Mouse (Mus musculus) activated CD4-positive, CD25-positive, alpha-beta regulatory T cell, adult 4 months (primary cell): Measurements from ENCODE around the gene Dhodh. TPM values are rescaled to one million over a fixed set of nuclear protein-coding genes. Genes with fewer than 3 reads are reported as not detected.
A peak's percentile ranks its signal among the peaks of the same experiment; 100 is the strongest.

ENCODE experiments used
- ATAC-seq: one replicate; pipeline ENCODE4 v1.8.0; 2017
- polyA plus RNA-seq, 2 experiments: library from polyadenylated mRNA; unstranded; fragments of 100-300 nt; shearing (Covaris generic); gene quantifications; one replicate each; pipeline ENCODE4 v1.2.1; 2017

The Dhodh gene
- polyA plus RNA-seq, 2 experiments from 2014 or later: 29.0 to 32.3 TPM

DNA sequence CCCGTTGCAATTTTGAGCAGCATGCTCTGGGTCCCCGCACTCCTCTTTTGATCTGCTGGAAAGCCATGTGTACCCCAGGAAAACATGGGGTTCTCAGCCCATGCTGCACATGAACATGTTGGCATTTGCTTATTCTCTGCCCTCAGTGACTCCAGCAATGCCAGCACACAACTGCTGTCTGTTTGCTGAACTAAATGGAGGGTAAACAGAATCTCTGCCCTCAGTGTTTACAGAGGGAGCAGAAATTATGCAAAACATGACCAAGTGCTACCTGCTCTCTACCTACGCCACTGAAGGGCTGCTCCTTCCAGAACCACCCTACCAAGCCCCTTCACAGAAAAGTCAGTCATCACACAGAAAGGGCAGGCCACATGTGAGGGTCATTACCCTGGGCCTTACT is 23.6 kb downstream of the Dhodh start:
- ATAC-seq: no peak

DNA sequence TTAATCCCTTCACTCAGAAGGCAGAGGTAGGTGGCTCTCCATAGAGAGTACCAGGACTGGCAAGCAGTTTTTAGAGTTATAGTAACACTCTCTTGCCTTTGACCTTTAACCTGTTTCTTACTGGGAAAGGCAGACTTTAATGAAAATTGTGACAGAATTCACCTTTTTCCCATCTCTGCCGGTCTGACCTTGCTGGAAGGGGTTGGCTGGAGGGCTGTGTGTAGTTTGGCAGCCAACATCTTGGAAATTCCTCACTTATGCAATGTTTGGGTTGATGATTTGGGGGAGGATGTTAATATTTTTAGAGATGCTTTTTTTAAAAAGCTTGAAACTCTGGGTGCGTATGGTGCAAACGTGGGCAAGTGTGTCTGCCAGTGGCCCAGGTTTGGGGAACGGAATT is 24.2 kb downstream of the Dhodh start:
- ATAC-seq: no peak

DNA sequence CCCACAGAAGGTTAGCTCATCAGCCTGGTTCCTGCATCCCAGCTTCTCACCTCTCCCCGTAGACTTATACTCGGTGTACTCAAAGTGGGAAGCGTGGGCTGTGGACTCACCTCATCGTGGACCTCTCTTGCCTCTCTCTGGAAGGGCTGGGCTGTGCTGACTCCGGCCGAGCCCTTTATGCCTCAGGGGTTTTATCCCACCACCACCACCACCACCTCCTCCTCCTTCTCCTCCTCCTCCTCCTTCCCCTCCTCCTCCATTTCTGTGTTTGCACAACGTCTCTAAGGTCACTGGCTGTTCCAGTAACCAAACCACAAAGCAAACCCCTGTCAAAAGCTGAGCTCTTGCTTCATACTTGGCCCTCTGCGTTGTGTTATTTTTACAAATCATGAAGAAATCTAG is 29.6 kb downstream of the Dhodh start, which contains the start of gene Hp:
Gene Hp (minus strand): TSS at position 273 of the 402 bp plus-strand sequence.
- no peak for ATAC-seq

DNA sequence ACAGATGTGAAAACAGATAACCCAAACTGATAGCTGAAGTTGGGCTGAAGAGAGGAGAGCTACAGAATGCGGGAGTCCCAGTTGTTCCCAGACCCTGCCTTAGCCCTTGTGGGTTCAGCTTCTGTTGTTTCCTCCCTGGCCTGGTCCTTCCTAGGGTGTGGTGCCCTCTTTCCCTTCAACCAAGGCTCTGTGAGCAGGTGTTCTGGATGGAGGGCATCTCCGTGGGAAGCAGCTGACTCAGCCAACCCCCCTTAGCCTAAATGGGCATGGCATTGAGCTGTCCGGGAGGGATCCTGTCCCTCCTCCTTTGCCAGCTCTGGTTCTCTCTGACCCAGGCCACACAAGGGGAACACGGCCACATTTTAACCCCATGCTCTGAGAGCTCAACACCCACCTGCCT is 32.2 kb downstream of the Dhodh start:
- ATAC-seq: no peak

DNA sequence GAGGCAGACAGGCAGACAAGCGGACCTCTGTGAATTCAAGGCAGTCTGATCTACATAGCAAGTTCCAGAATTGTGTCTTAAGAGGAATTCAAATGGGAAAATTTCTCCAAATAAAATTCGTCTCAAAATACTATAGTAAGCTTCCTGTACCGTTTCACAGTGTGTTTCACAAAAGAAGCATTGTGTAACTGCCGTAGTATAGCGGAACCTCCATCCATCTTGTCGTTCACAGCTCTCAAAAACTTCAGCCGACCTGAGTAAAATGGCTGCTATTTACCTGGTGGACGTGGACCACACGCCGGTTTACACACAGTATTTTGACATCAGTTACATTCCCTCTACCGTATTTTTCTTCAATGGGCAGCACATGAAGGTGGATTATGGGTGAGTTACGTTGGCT is 37.3 kb downstream of the Dhodh start:
- no peak for ATAC-seq

DNA sequence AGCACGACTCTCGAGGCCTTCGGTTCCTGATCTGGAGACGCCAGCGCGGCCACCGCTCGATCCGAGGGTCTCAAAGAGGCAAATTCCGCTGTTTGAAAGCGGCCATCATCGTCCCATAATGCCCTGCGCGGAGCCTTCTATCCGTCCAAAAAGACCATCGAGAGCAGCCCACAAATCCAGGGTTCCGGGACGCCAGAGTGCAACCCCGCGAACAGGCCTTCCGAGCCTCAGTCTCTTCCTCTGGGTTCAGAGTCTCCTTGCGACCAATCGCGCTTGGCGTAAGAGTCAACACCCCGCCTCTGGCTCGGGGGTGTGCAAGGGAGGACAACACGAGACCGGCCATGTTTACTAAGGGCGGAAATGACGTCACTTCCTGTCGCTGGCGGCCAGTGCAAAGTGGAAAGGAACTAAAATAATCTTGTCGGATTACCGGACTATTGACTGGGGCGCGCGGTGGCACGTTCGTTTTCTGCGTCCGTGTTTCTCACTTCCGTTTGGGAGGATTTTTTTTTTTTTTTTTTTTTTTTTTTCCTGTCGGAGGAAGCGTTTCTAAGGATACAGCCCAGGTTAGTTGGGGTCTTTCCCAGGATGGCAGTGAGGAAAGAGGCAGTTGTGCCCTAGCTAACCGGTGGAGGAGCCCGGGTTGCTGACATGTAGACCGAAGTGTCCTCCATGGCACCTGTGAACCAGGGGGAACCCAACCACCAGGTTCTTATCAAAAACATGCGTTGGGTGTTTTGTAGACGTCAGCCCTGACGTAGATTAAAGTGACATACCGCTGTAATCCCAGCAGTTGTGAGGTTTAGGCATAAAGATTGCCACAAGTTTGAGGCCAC is 42.8 kb downstream of the Dhodh start, which contains the start of the genes Dhx38 and Txnl4b:
Gene Dhx38 (minus strand): TSS at position 364 of the 836 bp plus-strand sequence.
Gene Txnl4b (plus strand): TSS at position 395 of the 836 bp plus-strand sequence.
- ATAC-seq: peak; percentile 99

DNA sequence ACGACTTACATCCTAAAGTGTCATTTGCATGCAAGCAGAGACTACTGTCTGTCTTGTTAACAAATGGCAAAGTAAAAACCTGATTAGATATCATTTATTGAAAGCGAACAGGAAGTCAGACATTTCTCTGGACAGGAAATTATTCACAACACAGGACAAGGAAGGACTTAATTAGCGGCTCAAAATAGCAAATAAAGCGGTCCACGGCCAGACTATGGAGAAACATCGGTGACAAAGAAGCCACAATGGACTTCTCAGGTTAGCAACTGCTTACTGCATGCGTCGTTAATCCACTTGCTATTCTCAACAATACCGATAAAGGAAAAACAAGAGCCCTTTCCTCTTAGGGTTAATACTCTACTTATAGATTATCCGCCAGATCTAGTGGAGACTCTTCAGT is 43.7 kb downstream of the Dhodh start:
- no peak for ATAC-seq

DNA sequence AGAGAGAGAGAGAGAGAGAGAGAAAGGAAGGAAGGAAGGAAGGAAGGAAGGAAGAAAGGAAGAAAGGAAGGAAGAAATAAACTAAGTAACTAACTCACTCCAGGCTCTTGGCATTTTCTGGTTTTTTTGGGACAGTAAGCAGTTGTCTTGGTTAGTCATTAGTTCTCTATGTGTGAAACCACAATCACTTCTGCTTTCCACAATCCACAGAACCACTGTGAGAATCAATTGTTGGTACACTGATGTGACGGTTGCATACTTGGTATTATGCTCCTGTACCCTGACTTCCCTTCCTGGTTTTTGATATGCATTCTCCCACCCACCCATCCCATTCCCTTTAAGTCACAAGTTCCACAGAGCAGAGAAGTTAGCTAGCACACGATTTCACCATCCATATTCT is 44.6 kb downstream of the Dhodh start:
- ATAC-seq: no peak

DNA sequence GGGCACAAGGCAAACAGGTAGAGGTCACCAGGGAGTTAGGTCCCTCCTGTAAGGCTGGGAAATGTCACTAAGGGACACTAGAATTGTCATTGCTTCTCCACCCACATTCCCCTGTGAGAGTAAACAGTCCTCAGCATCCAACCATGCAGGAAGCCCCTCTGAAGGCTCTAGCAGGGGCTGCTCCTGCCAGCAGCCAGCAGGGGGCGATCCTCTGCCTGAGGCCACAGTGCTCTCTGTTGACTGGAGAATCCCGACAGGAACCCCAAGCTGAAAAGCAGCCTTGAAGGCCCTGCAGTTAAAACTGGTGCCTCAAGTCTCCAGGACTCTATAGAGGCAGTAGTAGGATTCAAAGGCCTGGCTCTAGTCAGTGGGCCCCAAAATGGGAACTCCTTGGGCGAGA is 56.8 kb downstream of the Dhodh start:
- no peak for ATAC-seq

DNA sequence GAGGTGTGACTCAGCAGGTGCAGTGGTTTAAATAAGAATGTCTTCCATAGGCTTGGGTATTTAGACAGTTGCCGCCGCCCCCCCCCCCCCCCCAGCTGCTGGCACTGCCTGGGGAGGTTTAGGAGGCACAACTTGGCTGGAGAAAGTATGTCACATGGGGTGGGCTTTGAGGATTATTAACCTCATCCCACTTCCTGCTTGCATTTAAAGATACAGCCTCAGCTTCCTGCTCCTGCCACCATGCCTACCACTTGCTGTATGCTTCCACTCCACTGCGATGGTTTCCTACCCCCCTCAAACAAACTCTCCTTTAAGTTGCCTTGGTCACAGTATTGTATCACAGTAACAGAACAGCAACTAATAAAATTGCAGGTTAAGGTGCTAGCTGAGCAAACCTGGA is 64.4 kb downstream of the Dhodh start:
- ATAC-seq: no peak

DNA sequence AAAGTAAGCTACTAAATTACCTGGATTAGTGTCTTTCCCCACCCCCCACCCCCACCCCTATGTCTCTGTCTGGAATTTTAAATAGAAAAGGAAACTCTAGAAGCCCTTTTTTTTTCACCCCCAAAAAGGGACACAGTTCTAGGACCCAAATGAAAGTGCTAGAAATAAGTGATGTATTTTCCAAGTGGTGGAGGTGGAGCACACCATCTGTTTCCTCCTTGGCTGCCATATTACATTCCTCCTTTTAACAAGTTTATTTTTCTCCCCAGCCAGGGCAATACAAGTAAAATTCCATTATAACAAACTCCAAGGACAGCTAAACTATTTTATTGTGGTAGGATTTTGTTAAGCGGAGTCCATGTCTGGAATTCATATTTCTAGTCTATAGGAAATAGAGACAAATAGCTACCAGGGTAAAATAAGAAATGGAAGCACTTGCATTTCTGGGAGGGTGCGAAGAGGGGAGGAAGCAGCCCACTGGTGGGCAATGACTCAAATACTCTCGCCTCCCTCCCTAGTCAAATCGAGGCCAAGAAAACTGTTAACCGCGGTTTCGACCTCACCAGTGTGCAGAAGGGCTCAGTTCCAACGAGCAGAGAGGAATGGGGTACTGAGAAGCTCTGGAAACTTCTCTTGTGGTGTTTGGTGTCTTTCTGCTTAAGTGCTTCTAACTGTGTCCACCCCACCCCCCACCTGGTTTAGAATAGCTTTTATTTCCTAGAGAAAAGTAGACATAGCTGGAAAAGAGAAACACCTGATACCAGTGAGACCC is 65.5 kb downstream of the Dhodh start:
- ATAC-seq: no peak

DNA sequence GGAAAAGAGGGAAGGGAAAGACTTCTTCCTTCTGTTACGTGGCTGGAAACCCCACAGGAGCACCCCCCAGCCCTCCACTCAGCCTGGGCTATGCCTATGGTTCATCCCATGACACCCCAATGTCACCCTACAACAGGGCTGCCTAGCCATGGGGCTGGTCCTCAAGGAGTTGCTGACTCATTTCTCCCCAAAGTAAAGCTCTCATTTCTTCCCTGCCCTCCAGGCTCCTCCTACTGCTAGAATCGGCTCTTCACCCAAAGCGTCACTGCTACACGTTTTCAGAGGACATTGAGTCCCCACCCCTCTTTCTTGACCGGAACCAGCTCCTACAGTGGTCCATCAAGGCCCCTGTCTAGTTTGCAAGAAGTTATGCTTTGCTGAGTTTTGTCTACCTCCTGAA is 66.3 kb downstream of the Dhodh start:
- no peak for ATAC-seq

Other genes starting within 250 kb of the Dhodh start
- gene Pmfbp1, start 114.6 kb downstream of the Dhodh start, polyA plus RNA-seq: not detected
- gene Dhx38, start 42.8 kb downstream of the Dhodh start, polyA plus RNA-seq: 10 to 100 TPM in 1 of 2 experiments, 1 to 10 TPM in 1; 9.1 to 14.2 TPM
- 10 to 100 TPM; 16.5 to 17.9 TPM for gene Txnl4b, start 42.8 kb downstream of the Dhodh start, polyA plus RNA-seq
- gene Hp, start 29.5 kb downstream of the Dhodh start, polyA plus RNA-seq: not detected
- gene Pkd1l3, start 5.8 kb upstream of the Dhodh start, polyA plus RNA-seq: 1 to 10 TPM in 1 of 2 experiments, under 1 TPM in 1; 0.32 to 1.6 TPM
- 100 to 1,000 TPM; 128 to 129 TPM for gene Ist1, start 84.6 kb upstream of the Dhodh start, polyA plus RNA-seq
- 1 to 10 TPM; 5.1 to 5.5 TPM for gene Zfp821, start 96.9 kb upstream of the Dhodh start, polyA plus RNA-seq
- 1 to 10 TPM; 2.2 to 2.8 TPM for gene Atxn1l, start 129.1 kb upstream of the Dhodh start, polyA plus RNA-seq
- 10 to 100 TPM; 28.9 to 29.2 TPM for gene Ap1g1, start 169.9 kb upstream of the Dhodh start, polyA plus RNA-seq